Mouse (Mus musculus): ENCODE measurements around the gene Stk38. TPM values are rescaled to one million over a fixed set of nuclear protein-coding genes. Genes with fewer than 3 reads are reported as not detected.
"Not testable (repeated sequence)": the region's sequence is repeated elsewhere in the genome, so short reads cannot be mapped to it uniquely, and the experiment has no call there.

Stk38 gene
- total RNA-seq, 1 experiment from 2014 or later = 412 TPM

DNA sequence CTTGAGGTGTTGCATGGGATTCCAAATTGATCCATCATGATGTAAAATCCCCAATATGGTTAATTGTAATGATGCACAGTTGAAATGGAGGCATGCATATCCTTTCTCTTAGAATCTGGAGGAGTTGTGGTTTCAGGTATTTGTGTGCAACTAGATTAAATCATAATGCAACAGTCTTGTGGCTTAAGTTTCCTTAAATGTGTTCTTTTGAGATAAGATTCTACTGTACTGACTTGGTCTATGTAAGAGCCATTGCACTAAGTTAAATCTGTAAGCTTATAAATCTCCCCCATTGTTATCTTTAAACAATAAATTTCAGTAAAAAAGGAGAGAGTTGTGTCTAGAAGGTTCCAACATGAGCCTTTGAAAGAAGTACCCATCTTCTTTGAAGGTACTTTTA, 34.8 kb upstream of the Stk38 start:
- no peak for ATAC-seq (ENCODE audit: extremely low read depth, insufficient number of reproducible peaks, low FRiP score, poor library complexity, severe bottlenecking)

- ATAC-seq (ENCODE audit: extremely low read depth, insufficient number of reproducible peaks, low FRiP score, poor library complexity, severe bottlenecking) = not testable (repeated sequence)
These were observed 33.8 kb upstream of the Stk38 start for GRCm38 (mm10) chr17:29041632-29042031.

- ATAC-seq (ENCODE audit: extremely low read depth, insufficient number of reproducible peaks, low FRiP score, poor library complexity, severe bottlenecking) = no peak
These were observed 31.6 kb upstream of the Stk38 start for GRCm38 (mm10) chr17:29039351-29039750.

DNA sequence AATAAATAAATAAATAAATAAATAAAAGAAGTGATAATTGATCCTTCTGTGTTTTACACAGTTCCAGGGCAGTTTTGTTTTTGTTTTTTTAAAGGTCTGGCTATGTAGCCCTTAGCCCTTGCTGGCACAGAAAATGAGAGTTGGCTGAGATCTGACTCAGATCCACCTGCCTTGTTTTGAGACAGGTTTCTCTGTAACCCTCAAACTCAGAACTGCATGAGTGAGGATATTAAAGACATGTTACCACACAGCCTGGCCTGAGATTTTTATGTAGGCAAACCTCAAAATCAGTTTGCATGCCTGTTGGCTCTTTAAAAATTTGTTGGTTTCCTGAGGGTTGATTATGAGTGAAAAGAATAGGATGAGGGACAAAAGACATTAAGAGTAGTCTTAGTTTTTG, 27.7 kb upstream of the Stk38 start:
- ATAC-seq (ENCODE audit: extremely low read depth, insufficient number of reproducible peaks, low FRiP score, poor library complexity, severe bottlenecking) = no peak

GRCm38 (mm10) chr17:29034264-29034663, 26.5 kb upstream of the Stk38 start:
- no peak for ATAC-seq (ENCODE audit: extremely low read depth, insufficient number of reproducible peaks, low FRiP score, poor library complexity, severe bottlenecking)

DNA sequence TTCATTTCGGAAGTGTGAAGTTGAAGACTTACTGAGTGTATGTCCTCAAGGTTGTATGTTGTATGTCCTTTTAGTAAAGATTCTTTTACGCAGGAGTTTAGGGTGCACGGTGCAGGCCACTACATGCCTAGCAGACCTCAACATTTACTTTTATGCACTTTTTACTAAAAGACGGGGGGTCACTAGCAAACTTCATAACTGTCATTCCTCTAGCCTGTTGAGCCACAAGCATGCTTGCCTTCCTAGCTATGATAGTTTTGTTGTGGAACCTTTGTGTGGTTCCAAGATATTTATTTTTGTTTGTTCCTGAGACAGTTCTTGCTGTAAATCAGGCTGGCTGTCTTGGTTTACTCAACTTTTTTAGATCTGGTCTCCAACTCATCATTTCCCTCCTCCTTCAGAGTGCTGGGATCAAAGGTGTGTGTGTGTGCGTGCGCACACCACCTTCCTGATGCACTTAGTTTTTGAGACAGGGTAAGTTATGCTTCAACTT, 25.8 kb upstream of the Stk38 start:
- ATAC-seq (ENCODE audit: extremely low read depth, insufficient number of reproducible peaks, low FRiP score, poor library complexity, severe bottlenecking) = no peak

GRCm38 (mm10) chr17:29032274-29033069, 24.7 kb upstream of the Stk38 start, which contains the start of gene Srsf3:
Gene Srsf3 (plus strand): TSS chr17:29032628.
- peak; percentile 86 for ATAC-seq (ENCODE audit: extremely low read depth, insufficient number of reproducible peaks, low FRiP score, poor library complexity, severe bottlenecking)

- peak; percentile 4; the same call in 1 of the 2 replicates for ATAC-seq (ENCODE audit: extremely low read depth, insufficient number of reproducible peaks, low FRiP score, poor library complexity, severe bottlenecking)
These were observed 24.0 kb upstream of the Stk38 start for GRCm38 (mm10) chr17:29031771-29032273.

DNA sequence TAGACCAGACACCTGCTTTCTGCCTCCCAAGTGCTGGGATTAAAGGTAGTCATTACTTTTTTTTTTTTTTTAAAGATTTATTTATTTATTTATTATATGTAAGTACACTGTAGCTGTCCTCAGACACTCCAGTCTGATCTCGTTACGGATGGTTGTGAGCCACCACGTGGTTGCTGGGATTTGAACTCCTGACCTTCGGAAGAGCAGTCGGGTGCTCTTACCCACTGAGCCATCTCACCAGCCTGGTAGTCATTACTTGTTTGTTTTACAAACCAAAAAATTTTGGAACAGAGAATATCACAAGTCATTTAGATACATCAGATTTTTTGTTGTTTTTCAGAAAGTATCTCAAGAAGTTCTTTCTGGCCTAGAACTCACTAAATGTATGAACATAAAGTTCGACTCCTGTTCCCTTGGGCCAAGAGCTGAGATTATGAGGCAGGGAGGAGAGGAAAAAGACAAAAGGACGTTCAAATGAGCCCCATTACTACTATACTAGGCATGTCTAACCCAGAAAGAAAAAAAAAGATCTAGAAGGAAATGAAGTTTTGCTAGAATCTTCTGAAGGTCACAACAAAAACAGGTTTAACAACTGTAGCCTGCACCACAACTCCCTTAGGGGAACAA, 23.4 kb upstream of the Stk38 start:
- not testable (repeated sequence) for ATAC-seq (ENCODE audit: extremely low read depth, insufficient number of reproducible peaks, low FRiP score, poor library complexity, severe bottlenecking)

GRCm38 (mm10) chr17:29030321-29031034, 22.7 kb upstream of the Stk38 start:
- ATAC-seq (ENCODE audit: extremely low read depth, insufficient number of reproducible peaks, low FRiP score, poor library complexity, severe bottlenecking) = no peak

- ATAC-seq (ENCODE audit: extremely low read depth, insufficient number of reproducible peaks, low FRiP score, poor library complexity, severe bottlenecking) = no peak
These were observed 19.0 kb upstream of the Stk38 start for GRCm38 (mm10) chr17:29026652-29027356.

- no peak for ATAC-seq (ENCODE audit: extremely low read depth, insufficient number of reproducible peaks, low FRiP score, poor library complexity, severe bottlenecking)
These were observed 17.2 kb upstream of the Stk38 start for GRCm38 (mm10) chr17:29024896-29025565.

- no peak for ATAC-seq (ENCODE audit: extremely low read depth, insufficient number of reproducible peaks, low FRiP score, poor library complexity, severe bottlenecking)
These were observed 16.5 kb upstream of the Stk38 start for GRCm38 (mm10) chr17:29024047-29024892.

- no peak for ATAC-seq (ENCODE audit: extremely low read depth, insufficient number of reproducible peaks, low FRiP score, poor library complexity, severe bottlenecking)
These were observed 15.6 kb upstream of the Stk38 start for GRCm38 (mm10) chr17:29023346-29023745.

GRCm38 (mm10) chr17:29022230-29022819, 14.5 kb upstream of the Stk38 start:
- peak; percentile 77 for ATAC-seq (ENCODE audit: extremely low read depth, insufficient number of reproducible peaks, low FRiP score, poor library complexity, severe bottlenecking)

DNA sequence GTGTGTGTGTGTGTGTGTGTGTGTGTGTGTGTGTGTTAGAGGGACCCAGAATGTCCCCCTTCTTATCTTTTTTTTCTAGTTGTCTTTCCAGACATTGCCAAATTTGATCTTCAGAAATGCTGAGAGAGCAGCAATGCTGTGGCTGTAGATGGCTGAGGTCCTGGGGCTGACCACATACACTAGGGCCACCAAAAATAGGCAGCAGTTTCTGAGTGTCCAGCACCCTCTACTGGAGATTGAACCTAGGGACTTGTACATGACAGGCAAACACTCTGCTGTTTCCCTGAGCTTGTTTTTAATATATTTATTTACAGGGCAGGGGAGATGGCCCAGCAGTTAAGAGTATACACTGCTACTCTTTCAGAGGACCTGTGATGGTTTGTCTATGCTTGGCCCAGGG, 12.6 kb upstream of the Stk38 start:
- ATAC-seq (ENCODE audit: extremely low read depth, insufficient number of reproducible peaks, low FRiP score, poor library complexity, severe bottlenecking) = no peak

- ATAC-seq (ENCODE audit: extremely low read depth, insufficient number of reproducible peaks, low FRiP score, poor library complexity, severe bottlenecking) = no peak
These were observed 11.6 kb upstream of the Stk38 start for GRCm38 (mm10) chr17:29019391-29019790.

Data from neutrophil, adult 5-6 weeks (primary cell).